Mouse (Mus musculus): ENCODE data around the gene Olfr1491. TPM values are rescaled to one million over a fixed set of nuclear protein-coding genes. Genes with fewer than 3 reads are reported as not detected.

The Olfr1491 gene
- polyA plus RNA-seq (2017; shearing (Covaris generic)): not detected

DNA sequence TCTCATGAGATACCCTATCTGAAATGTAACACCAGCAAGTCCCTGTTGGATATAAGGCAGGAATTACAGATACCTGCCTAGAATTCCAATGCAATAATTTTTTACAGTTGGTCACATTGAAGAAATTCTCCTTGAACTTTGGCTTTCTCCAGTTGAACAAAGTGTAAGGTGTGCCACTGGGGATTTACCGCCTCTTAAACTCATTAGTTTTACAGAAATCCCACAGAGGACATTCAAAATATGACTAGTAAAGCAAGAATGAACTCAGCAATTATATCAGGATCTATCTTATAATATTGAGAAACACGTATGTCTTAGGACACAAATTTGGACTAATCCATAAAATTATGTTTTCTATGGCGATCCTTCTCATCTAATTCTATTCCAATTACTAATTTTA is at the start of gene Olfr1491:
Gene Olfr1491, plus strand, starts transcription at position 301 of the 400 bp plus-strand sequence.

DNA sequence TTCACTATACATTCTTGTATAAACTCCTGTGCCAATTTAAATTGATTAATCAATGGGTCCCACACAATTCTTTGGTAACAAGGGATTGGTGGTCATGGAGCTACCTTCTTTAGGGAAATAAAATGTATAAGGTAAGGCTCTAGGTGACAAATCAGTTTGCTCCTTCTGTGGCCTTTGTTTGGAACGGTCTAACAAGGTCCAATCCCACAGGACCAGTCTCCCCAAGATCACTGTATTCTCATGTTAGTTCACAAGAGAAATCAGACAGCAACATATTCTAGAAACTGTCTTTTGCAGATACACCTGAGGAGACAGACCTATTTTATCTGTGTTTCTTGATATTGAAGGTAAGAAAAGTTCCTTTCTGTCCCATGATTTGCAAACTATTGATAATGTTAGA is 46.3 kb upstream of the Olfr1491 start, which contains the start of gene Olfr1490:
Gene Olfr1490, plus strand, starts transcription at position 301 of the 400 bp plus-strand sequence.

DNA sequence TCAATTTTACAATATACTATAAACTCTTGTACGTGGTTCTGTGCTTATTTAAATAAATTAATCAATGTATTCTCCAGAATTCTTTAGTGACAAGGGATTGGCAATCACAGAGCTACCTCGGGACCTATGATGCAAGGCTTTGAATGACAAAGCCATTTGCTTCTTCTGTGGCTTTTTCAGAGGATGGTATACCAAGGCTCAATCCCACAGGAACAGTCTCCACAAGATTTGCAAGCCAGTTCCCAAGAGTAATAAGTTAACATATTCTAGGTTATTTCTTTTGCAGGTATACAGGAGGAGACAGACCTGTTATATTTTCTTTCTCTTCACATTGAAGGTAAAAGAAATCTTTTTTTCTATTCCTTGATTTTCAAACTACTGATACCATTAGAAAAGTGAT is 25.9 kb downstream of the Olfr1491 start, which contains the start of gene Olfr1493-ps1:
Gene Olfr1493-ps1, plus strand, starts transcription at position 301 of the 400 bp plus-strand sequence.

DNA sequence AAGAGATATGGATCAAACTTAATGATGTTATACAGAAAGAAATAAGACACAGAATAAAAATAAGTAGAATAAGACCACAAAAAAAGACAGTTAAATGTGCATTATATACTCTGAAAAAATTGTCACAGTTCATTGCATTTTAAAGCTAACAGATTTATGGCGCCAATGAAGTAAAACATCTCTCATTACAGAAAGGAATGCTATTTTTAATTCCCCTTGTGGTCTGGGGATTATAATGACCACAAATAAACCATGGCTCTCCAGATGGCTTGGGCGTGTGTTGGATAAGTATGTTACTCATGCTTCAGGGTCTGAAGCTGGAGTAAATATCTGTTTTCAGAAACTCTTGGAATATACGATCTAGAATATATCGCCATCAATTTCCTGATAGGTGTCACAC is 42.4 kb downstream of the Olfr1491 start, which contains the start of gene Olfr1494:
Gene Olfr1494, plus strand, starts transcription at position 301 of the 400 bp plus-strand sequence.

Other genes with a start within 250 kb of the Olfr1491 start
- not detected for gene Olfr1472, start 241.2 kb upstream of the Olfr1491 start, polyA plus RNA-seq (2017; shearing (Covaris generic))
- not detected for gene Olfr1474, start 227.7 kb upstream of the Olfr1491 start, polyA plus RNA-seq (2017; shearing (Covaris generic))
- not detected for gene Olfr1475, start 217.1 kb upstream of the Olfr1491 start, polyA plus RNA-seq (2017; shearing (Covaris generic))
- gene Olfr1477, start 196.7 kb upstream of the Olfr1491 start, polyA plus RNA-seq (2017; shearing (Covaris generic)): 0.20 TPM
- not detected for gene Olfr1480, start 169.4 kb upstream of the Olfr1491 start, polyA plus RNA-seq (2017; shearing (Covaris generic))
- not detected for gene Olfr1484, start 113.8 kb upstream of the Olfr1491 start, polyA plus RNA-seq (2017; shearing (Covaris generic))
- not detected for gene Olfr1487, start 79.9 kb upstream of the Olfr1491 start, polyA plus RNA-seq (2017; shearing (Covaris generic))
- gene Olfr1489, start 65.6 kb upstream of the Olfr1491 start, polyA plus RNA-seq (2017; shearing (Covaris generic)): 0.06 TPM
- gene Olfr1490, start 46.2 kb upstream of the Olfr1491 start, polyA plus RNA-seq (2017; shearing (Covaris generic)): 0.40 TPM
- gene Olfr1493-ps1, start 26.0 kb downstream of the Olfr1491 start, polyA plus RNA-seq (2017; shearing (Covaris generic)): 0.28 TPM
- gene Olfr1494, start 42.5 kb downstream of the Olfr1491 start, polyA plus RNA-seq (2017; shearing (Covaris generic)): not detected
- gene Olfr1495, start 67.3 kb downstream of the Olfr1491 start, polyA plus RNA-seq (2017; shearing (Covaris generic)): not detected
- not detected for gene Olfr1496, start 80.6 kb downstream of the Olfr1491 start, polyA plus RNA-seq (2017; shearing (Covaris generic))
- gene Olfr1497, start 100.9 kb downstream of the Olfr1491 start, polyA plus RNA-seq (2017; shearing (Covaris generic)): not detected
- 0.61 TPM for gene Olfr1499, start 122.2 kb downstream of the Olfr1491 start, polyA plus RNA-seq (2017; shearing (Covaris generic))
- gene Olfr1500, start 133.2 kb downstream of the Olfr1491 start, polyA plus RNA-seq (2017; shearing (Covaris generic)): not detected
- gene Olfr1501, start 153.4 kb downstream of the Olfr1491 start, polyA plus RNA-seq (2017; shearing (Covaris generic)): 0.43 TPM
- gene Olfr1502, start 164.5 kb downstream of the Olfr1491 start, polyA plus RNA-seq (2017; shearing (Covaris generic)): not detected
- gene Olfr1504, start 200.7 kb downstream of the Olfr1491 start, polyA plus RNA-seq (2017; shearing (Covaris generic)): not detected
- gene Olfr1505, start 216.3 kb downstream of the Olfr1491 start, polyA plus RNA-seq (2017; shearing (Covaris generic)): not detected